Mouse (Mus musculus): ENCODE results near the gene Hist1h3i.

Gene Hist1h3i

DNA sequence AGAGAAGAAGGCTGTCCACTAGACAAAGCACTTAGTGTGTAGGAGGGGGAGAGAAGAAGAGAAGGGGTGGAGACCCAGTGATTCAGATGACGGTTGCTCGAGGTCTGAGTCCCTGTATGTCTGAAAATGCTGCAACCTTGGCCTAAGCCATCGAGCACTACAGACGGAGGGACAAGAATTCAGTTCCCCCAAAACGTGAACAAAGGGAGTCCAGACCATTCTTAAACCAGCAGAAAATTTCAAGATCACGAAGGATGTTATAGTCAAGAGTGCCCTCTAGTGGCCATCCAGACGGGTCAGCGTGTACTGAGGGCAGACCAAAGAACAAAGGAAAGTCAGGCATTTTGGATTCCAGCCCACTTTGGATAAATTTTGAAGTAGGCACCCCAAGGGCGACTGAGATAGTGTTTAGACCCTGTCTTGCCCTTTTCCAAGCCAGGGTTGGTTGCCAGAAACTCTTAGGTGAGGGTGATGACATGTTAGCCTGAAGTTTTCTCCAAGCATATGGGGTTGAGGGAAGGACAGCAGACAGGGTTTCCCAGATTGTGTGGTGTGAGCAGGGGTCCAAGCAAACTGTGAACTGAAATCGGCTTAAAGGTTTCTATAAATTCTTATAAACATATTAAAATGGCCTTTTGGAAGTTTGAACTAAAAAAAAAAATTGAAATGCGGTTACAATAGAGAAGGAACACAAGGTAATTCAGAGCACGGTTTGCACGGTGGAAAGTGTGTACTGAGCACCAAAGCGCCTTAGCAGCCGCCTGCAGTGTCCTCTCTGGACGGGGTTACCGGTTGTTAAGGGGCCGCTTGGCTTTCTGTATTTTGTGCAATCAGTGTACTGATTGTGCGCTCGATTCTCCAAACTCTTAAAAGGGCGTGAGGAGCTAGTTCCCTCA is 48.9 kb downstream of the Hist1h3i start:
- DNase-seq (ENCODE audit: low spot score in 2 of 2), result peak; percentile 57 to 84

DNA sequence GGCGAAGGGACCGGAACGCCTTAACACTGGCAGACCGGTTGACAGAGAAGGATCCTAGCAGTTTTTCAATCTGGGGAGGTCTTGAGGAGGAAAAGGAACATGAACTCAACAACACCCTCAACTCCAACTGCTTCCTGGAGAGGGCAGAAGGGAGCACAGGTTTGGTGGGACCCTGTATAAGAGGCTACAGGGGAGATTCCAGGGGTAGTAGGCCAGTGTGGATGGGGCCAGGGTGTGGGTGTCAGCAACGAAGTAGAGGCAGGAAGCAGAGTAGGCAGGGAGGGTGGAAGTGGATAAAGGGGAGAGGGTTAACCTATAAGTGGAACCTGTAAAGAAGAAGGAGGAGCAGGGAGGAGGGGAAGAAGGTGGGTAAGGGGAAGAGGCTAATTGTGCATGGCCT is 49.7 kb downstream of the Hist1h3i start:
- no peak for DNase-seq (ENCODE audit: low spot score in 2 of 2)

Measured in frontal cortex, postnatal 36 days (tissue).